Mouse (Mus musculus) midbrain, embryonic 16.5 days (tissue): ENCODE results near the gene Txndc17. TPM values are rescaled to one million over a fixed set of nuclear protein-coding genes. Genes with fewer than 3 reads are reported as not detected.

Experiments
- ATAC-seq: fragments of 200-750 bp; cut with Nextera tagmentation; 2 replicates; pipeline ENCODE4 v1.8.0; 2017; ENCODE audit warnings: moderate TSS enrichment
- H3K27ac ChIP-seq: fragments of 300-500 bp; sonication (generic); 2 replicates; pipeline ENCODE4 v1.5.1; 2014; ENCODE audit warnings: mild to moderate bottlenecking, low read length, mixed read lengths
- H3K27me3 ChIP-seq: fragments of 300-500 bp; sonication (generic); 2 replicates; pipeline ENCODE4 v1.6.1; 2014; ENCODE audit warnings: low read depth, low read length, mixed read lengths; ENCODE audit not compliant: control insufficient read depth, insufficient read depth
- H3K36me3 ChIP-seq: fragments of 300-500 bp; sonication (generic); 2 replicates; pipeline ENCODE4 v1.6.1; 2014; ENCODE audit warnings: mild to moderate bottlenecking, low read length, moderate library complexity, mixed read lengths; ENCODE audit not compliant: control insufficient read depth, insufficient read depth
- H3K4me1 ChIP-seq: fragments of 300-500 bp; sonication (generic); 2 replicates; pipeline ENCODE4 v1.6.1; 2014; ENCODE audit warnings: mild to moderate bottlenecking, low read length, mixed read lengths; ENCODE audit not compliant: control insufficient read depth, insufficient read depth
- H3K4me2 ChIP-seq: fragments of 300-500 bp; sonication (generic); 2 replicates; pipeline ENCODE4 v1.6.1; 2014; ENCODE audit warnings: mild to moderate bottlenecking, low read length, mixed read lengths
- H3K4me3 ChIP-seq: fragments of 300-500 bp; sonication (generic); 2 replicates; pipeline ENCODE4 v1.5.1; 2014; ENCODE audit warnings: low read depth, mild to moderate bottlenecking, low read length, moderate library complexity, mixed read lengths
- H3K9ac ChIP-seq: fragments of 300-500 bp; sonication (generic); 2 replicates; pipeline ENCODE4 v1.6.1; 2014; ENCODE audit warnings: low read depth, low read length, mixed read lengths
- H3K9me3 ChIP-seq: fragments of 300-500 bp; sonication (generic); replicated peaks from 2 replicates; pipeline ENCODE4 v1.6.1; 2014; ENCODE audit warnings: mild to moderate bottlenecking, low read length, mixed read lengths; ENCODE audit not compliant: control insufficient read depth, poor library complexity, severe bottlenecking
- WGBS: fragments of 180-500 bp; shearing (Covaris S2); extraction: QIAGEN DNeasy Blood & Tissue Kit; methylation state at CpG from one replicate; pipeline ENCODE4 v1.1.7; 2014; 5-methylcytosine and 5-hydroxymethylcytosine counted together
- polyA plus RNA-seq: library from polyadenylated mRNA; unstranded; fragments of >200 nt; fragmentation: Nextera tagmentation; extraction: Ambion mirVana; gene quantifications from 2 replicates; pipeline ENCODE4 v1.2.1, GENCODE M21; 2015

The Txndc17 gene
- polyA plus RNA-seq, 1 experiment from 2014 or later: 145 TPM

GRCm38 (mm10) chr11:72214591-72215409, 7.5 kb downstream of the Txndc17 start:
- no peaks in the 10 kb centered on the region for H3K27me3 ChIP-seq
- H3K9me3 ChIP-seq: no peaks in the 10 kb centered on the region
- H3K36me3 ChIP-seq: peaks cover 7% of the 10 kb centered on the region
- H3K27ac ChIP-seq: peak overlapping the region; percentile 82
- peaks cover 28% of the 10 kb centered on the region for H3K4me1 ChIP-seq
- ATAC-seq: peak; percentile 97
- peak overlapping the region; percentile 84 for H3K4me2 ChIP-seq
- H3K9ac ChIP-seq: peak overlapping the region; percentile 86
- under 1% methylated on average over 51 of the region's 51 CpGs for WGBS
- peak overlapping the region; percentile 83 for H3K4me3 ChIP-seq

- Histone ChIP-seq H3K4me3 (peak within 1 kb of the TSS; percentile 83), H3K9ac (peak within 1 kb of the TSS; percentile 86), H3K4me2 (peak within 1 kb of the TSS; percentile 84), H3K27ac (peak within 1 kb of the TSS; percentile 82), H3K27me3 (no peaks in the 10 kb centered on the region), H3K36me3 (peaks cover 4% of the 10 kb centered on the region), H3K9me3 (no peaks in the 10 kb centered on the region), H3K4me1 (peaks cover 28% of the 10 kb centered on the region)
- ATAC-seq: peak; percentile 94
- WGBS: 2% methylated on average over 29 of the region's 29 CpGs
These were observed 8.1 kb downstream of the Txndc17 start, which contains the start of gene Med31 for GRCm38 (mm10) chr11:72215410-72215797. Med31 (minus strand) TSS chr11:72215592.

GRCm38 (mm10) chr11:72217116-72217515, 9.8 kb downstream of the Txndc17 start:
- Histone ChIP-seq H3K9me3 (no peaks in the 10 kb centered on the region), H3K4me1 (peaks cover 28% of the 10 kb centered on the region), H3K4me3 (no peak overlapping the region), H3K27me3 (no peaks in the 10 kb centered on the region), H3K27ac (no peak overlapping the region), H3K9ac (0 out of 2 replicates have a peak overlapping the region, but pooled peaks have one; percentile 2), H3K36me3 (0 out of 2 replicates have a peak, but pooled peaks cover 2% of the 10 kb centered on the region), H3K4me2 (peak overlapping the region; percentile 36; the same call in 1 of the 2 replicates)
- WGBS: 85% methylated on average over 5 of the region's 5 CpGs
- ATAC-seq: no peak

GRCm38 (mm10) chr11:72221278-72221677, 13.9 kb downstream of the Txndc17 start:
- Histone ChIP-seq H3K4me1 (peaks cover 17% of the 10 kb centered on the region), H3K4me2 (no peak overlapping the region), H3K27ac (no peak overlapping the region), H3K9ac (no peak overlapping the region), H3K27me3 (no peaks in the 10 kb centered on the region), H3K4me3 (no peak overlapping the region), H3K36me3 (no peaks in the 10 kb centered on the region), H3K9me3 (no peaks in the 10 kb centered on the region)
- ATAC-seq: no peak
- WGBS: 18% methylated on average over 6 of the region's 6 CpGs

GRCm38 (mm10) chr11:72223414-72223813, 16.1 kb downstream of the Txndc17 start:
- Histone ChIP-seq H3K4me1 (0 out of 2 replicates have a peak, but pooled peaks cover 1% of the 10 kb centered on the region), H3K4me3 (no peak overlapping the region), H3K9me3 (no peaks in the 10 kb centered on the region), H3K27ac (no peak overlapping the region), H3K9ac (no peak overlapping the region), H3K27me3 (no peaks in the 10 kb centered on the region), H3K36me3 (no peaks in the 10 kb centered on the region), H3K4me2 (no peak overlapping the region)
- no peak for ATAC-seq
- 75% methylated on average over 4 of the region's 4 CpGs for WGBS

- H3K9me3 ChIP-seq: no peaks in the 10 kb centered on the region
- no peak overlapping the region for H3K27ac ChIP-seq
- WGBS: 17% methylated on average over 5 of the region's 5 CpGs
- no peaks in the 10 kb centered on the region for H3K27me3 ChIP-seq
- H3K9ac ChIP-seq: no peak overlapping the region
- ATAC-seq: peak; percentile 48; the same call in 1 of the 2 replicates
- no peaks in the 10 kb centered on the region for H3K4me1 ChIP-seq
- no peak overlapping the region for H3K4me2 ChIP-seq
- H3K36me3 ChIP-seq: no peaks in the 10 kb centered on the region
- no peak overlapping the region for H3K4me3 ChIP-seq
These were observed 17.5 kb downstream of the Txndc17 start for GRCm38 (mm10) chr11:72224865-72225264.

- Histone ChIP-seq H3K9me3 (no peaks in the 10 kb centered on the region), H3K36me3 (no peaks in the 10 kb centered on the region), H3K27me3 (no peaks in the 10 kb centered on the region), H3K4me1 (no peaks in the 10 kb centered on the region), H3K4me2 (no peak overlapping the region), H3K4me3 (no peak overlapping the region), H3K27ac (no peak overlapping the region), H3K9ac (no peak overlapping the region)
- ATAC-seq: no peak
- 44% methylated on average over 10 of the region's 10 CpGs for WGBS
These were observed 18.9 kb downstream of the Txndc17 start for GRCm38 (mm10) chr11:72226020-72226791.

- H3K4me3 ChIP-seq: no peak overlapping the region
- H3K36me3 ChIP-seq: no peaks in the 10 kb centered on the region
- no peak overlapping the region for H3K4me2 ChIP-seq
- H3K9ac ChIP-seq: no peak overlapping the region
- WGBS: 93% methylated on average over 6 of the region's 6 CpGs
- no peak for ATAC-seq
- H3K9me3 ChIP-seq: no peaks in the 10 kb centered on the region
- H3K27me3 ChIP-seq: no peaks in the 10 kb centered on the region
- H3K27ac ChIP-seq: no peak overlapping the region
- H3K4me1 ChIP-seq: no peaks in the 10 kb centered on the region
These were observed 19.6 kb downstream of the Txndc17 start for GRCm38 (mm10) chr11:72226901-72227300.

- H3K36me3 ChIP-seq: no peaks in the 10 kb centered on the region
- WGBS: 90% methylated on average over 4 of the region's 4 CpGs
- H3K27ac ChIP-seq: no peak overlapping the region
- no peak overlapping the region for H3K9ac ChIP-seq
- H3K9me3 ChIP-seq: no peaks in the 10 kb centered on the region
- no peaks in the 10 kb centered on the region for H3K4me1 ChIP-seq
- no peak overlapping the region for H3K4me3 ChIP-seq
- ATAC-seq: no peak
- no peaks in the 10 kb centered on the region for H3K27me3 ChIP-seq
- H3K4me2 ChIP-seq: no peak overlapping the region
These were observed 21.2 kb downstream of the Txndc17 start for GRCm38 (mm10) chr11:72228513-72228912.
